Mouse (Mus musculus): ENCODE data around the gene Gm2663. TPM values are rescaled to one million over a fixed set of nuclear protein-coding genes. Genes with fewer than 3 reads are reported as not detected.

Gm2663 gene
- total and polyA plus RNA-seq, 3 experiments, result not detected

DNA sequence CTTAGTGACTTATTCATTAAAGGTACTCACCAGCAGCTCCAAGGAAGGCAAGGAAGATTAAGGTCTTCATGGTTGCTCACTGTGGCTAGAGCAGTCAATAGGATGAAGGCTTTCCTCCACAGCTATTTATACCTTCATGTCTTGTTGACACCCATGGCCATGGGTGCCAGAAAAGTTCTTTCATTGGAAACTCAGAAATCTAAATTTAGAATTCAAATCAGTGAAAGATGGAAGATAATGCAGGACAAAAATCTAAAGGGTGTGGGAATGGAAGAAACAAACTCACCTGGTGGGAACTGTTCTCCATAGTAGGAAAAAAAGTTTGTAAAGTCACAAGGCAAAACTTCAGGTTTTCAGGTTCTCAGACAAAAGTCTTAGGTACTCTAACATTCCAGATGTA lies 36.1 kb upstream of the Gm2663 start, which contains the start of gene 2210010C04Rik:
TSS of gene 2210010C04Rik (minus strand) at position 101 of the 400 bp plus-strand sequence.
- no peak within 1 kb of the TSS for H3K4me3 ChIP-seq (ENCODE audit: low read depth, low read length)
- ATAC-seq (ENCODE audit: extremely low read depth, insufficient number of reproducible peaks, low FRiP score, poor library complexity, severe bottlenecking), result no peak
- H3K27me3 ChIP-seq (ENCODE audit: insufficient read depth, low read length), result no peaks in the 10 kb centered on the region
- H3K4me1 ChIP-seq (ENCODE audit: insufficient read depth, low read depth, low read length), result no peaks in the 10 kb centered on the region
- no peak for DNase-seq (ENCODE audit: low spot score)
- H3K9me3 ChIP-seq (replicated peaks), result no peaks in the 10 kb centered on the region
- H3K36me3 ChIP-seq (replicated peaks), result no peaks in the 10 kb centered on the region
- TF ChIP-seq GATA2 (IDR thresholded peaks at IDR 0.05; ENCODE audit: borderline replicate concordance, low read depth, low read length), result no peak
- no peak for TF ChIP-seq POLR2AphosphoS5 (IDR thresholded peaks at IDR 0.05; ENCODE audit: insufficient replicate concordance, low read depth, low read length)
- no peak for TF ChIP-seq GATA1 (IDR thresholded peaks at IDR 0.05; ENCODE audit: borderline replicate concordance, low read length)
- no peak for TF ChIP-seq CTCF (IDR thresholded peaks at IDR 0.05; ENCODE audit: low read depth, low read length)
- TF ChIP-seq TAL1 (conservative IDR thresholded peaks at IDR 0.05; ENCODE audit: low read depth, low read length), result no peak

DNA sequence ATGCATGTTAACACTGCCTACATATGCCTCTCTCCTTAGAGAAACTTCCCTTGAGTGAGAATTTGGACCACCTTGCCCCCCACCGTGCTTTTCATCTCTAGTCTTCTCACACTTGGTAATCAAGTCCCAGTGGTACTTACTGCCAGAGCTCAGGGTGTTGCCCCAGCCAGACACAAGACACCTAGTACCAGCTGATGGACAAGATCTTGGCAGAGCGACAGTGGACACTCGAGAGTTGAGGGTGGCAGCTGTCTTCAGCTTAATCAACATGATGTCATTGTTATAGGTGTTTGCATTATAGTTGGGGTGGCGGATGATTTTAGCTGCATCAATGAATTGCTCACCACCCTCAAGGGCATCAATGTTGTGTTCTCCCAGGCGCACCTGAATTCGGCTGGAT lies 33.5 kb upstream of the Gm2663 start:
- ATAC-seq (ENCODE audit: extremely low read depth, insufficient number of reproducible peaks, low FRiP score, poor library complexity, severe bottlenecking) (no peak), DNase-seq (ENCODE audit: low spot score) (no peak)
- Histone ChIP-seq H3K9me3 (replicated peaks) (no peaks in the 10 kb centered on the region), H3K27me3 (ENCODE audit: insufficient read depth, low read length) (no peaks in the 10 kb centered on the region), H3K4me1 (ENCODE audit: insufficient read depth, low read depth, low read length) (no peaks in the 10 kb centered on the region), H3K36me3 (replicated peaks) (no peaks in the 10 kb centered on the region), H3K4me3 (ENCODE audit: low read depth, low read length) (no peak overlapping the region)
- TF ChIP-seq GATA2 (IDR thresholded peaks at IDR 0.05; ENCODE audit: borderline replicate concordance, low read depth, low read length) (no peak), POLR2AphosphoS5 (IDR thresholded peaks at IDR 0.05; ENCODE audit: insufficient replicate concordance, low read depth, low read length) (no peak), CTCF (IDR thresholded peaks at IDR 0.05; ENCODE audit: low read depth, low read length) (no peak), TAL1 (conservative IDR thresholded peaks at IDR 0.05; ENCODE audit: low read depth, low read length) (no peak), GATA1 (IDR thresholded peaks at IDR 0.05; ENCODE audit: borderline replicate concordance, low read length) (no peak)

DNA sequence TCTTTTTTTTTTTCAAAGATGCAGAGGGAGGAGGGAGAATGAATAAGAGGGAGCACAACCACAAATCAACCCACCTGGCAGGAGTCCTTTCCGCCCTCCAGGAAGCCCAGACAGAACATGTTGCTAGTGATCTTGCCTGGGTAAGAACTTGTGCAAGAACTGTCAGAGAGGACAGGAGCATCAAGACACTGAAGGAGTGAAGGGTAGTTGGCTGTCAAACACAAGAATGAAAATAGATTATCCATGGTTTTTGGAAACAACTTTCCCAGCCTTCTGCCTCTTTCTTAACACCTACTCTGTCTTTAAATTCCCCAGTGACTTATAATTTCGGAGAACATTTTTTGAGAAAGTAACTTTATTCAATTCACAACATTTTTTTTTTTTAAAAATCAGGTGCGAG lies 33.0 kb upstream of the Gm2663 start:
- no peak for DNase-seq (ENCODE audit: low spot score)
- no peaks in the 10 kb centered on the region for H3K36me3 ChIP-seq (replicated peaks)
- no peaks in the 10 kb centered on the region for H3K4me1 ChIP-seq (ENCODE audit: insufficient read depth, low read depth, low read length)
- TF ChIP-seq GATA2 (IDR thresholded peaks at IDR 0.05; ENCODE audit: borderline replicate concordance, low read depth, low read length), result no peak
- TF ChIP-seq GATA1 (IDR thresholded peaks at IDR 0.05; ENCODE audit: borderline replicate concordance, low read length), result no peak
- no peak for TF ChIP-seq CTCF (IDR thresholded peaks at IDR 0.05; ENCODE audit: low read depth, low read length)
- no peak for TF ChIP-seq POLR2AphosphoS5 (IDR thresholded peaks at IDR 0.05; ENCODE audit: insufficient replicate concordance, low read depth, low read length)
- TF ChIP-seq TAL1 (conservative IDR thresholded peaks at IDR 0.05; ENCODE audit: low read depth, low read length), result no peak
- ATAC-seq (ENCODE audit: extremely low read depth, insufficient number of reproducible peaks, low FRiP score, poor library complexity, severe bottlenecking), result no peak
- H3K27me3 ChIP-seq (ENCODE audit: insufficient read depth, low read length), result no peaks in the 10 kb centered on the region
- H3K4me3 ChIP-seq (ENCODE audit: low read depth, low read length), result no peak overlapping the region
- no peaks in the 10 kb centered on the region for H3K9me3 ChIP-seq (replicated peaks)

DNA sequence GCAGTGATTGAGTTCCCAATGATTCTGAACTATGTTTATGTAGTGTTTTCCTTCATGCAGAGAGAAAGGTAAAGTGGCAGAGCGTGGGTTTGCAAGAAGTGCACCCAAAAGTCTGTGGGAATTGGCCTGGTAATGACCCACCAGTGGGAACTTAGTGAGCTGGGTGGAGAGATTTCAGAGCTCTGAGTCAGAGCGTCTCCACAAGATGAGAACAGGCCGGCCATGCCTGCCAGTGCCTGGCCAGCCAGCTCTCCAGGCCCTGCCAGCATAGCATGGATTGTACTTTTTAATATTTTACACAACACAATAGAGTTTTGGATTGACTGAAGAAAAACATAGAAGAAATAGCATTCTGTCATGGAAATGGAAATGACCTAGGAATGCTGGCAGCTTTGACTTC lies 31.5 kb upstream of the Gm2663 start:
- TF ChIP-seq TAL1 (conservative IDR thresholded peaks at IDR 0.05; ENCODE audit: low read depth, low read length), result no peak
- no peak for TF ChIP-seq GATA1 (IDR thresholded peaks at IDR 0.05; ENCODE audit: borderline replicate concordance, low read length)
- no peak for TF ChIP-seq GATA2 (IDR thresholded peaks at IDR 0.05; ENCODE audit: borderline replicate concordance, low read depth, low read length)
- TF ChIP-seq CTCF (IDR thresholded peaks at IDR 0.05; ENCODE audit: low read depth, low read length), result no peak
- TF ChIP-seq POLR2AphosphoS5 (IDR thresholded peaks at IDR 0.05; ENCODE audit: insufficient replicate concordance, low read depth, low read length), result no peak
- Histone ChIP-seq H3K4me1 (ENCODE audit: insufficient read depth, low read depth, low read length) (no peaks in the 10 kb centered on the region), H3K36me3 (replicated peaks) (no peaks in the 10 kb centered on the region), H3K4me3 (ENCODE audit: low read depth, low read length) (no peak overlapping the region), H3K9me3 (replicated peaks) (no peaks in the 10 kb centered on the region), H3K27me3 (ENCODE audit: insufficient read depth, low read length) (peaks cover 2% of the 10 kb centered on the region; the same call in 1 of the 2 replicates)
- ATAC-seq (ENCODE audit: extremely low read depth, insufficient number of reproducible peaks, low FRiP score, poor library complexity, severe bottlenecking) (no peak), DNase-seq (ENCODE audit: low spot score) (no peak)

DNA sequence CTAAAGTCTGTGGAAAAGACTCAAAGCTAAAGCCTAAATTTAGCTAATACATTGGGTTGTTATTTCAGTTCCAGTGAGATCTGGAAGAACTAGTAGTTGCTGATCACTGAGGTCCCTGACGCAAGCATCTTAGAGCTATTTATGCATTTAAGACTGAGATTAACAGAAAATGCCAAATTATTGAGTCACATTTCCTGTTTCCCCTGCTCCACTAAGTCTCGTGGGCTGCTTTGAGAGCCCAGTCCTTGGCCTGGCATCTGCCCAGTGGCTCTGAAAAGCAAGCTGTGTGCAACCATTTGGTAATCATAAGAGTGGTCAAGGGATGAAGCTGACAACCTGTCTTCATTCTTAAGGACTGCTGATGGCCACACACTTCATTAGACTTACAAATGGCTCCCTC lies 27.8 kb upstream of the Gm2663 start:
- ATAC-seq (ENCODE audit: extremely low read depth, insufficient number of reproducible peaks, low FRiP score, poor library complexity, severe bottlenecking) (no peak), DNase-seq (ENCODE audit: low spot score) (no peak)
- TF ChIP-seq GATA2 (IDR thresholded peaks at IDR 0.05; ENCODE audit: borderline replicate concordance, low read depth, low read length) (no peak), POLR2AphosphoS5 (IDR thresholded peaks at IDR 0.05; ENCODE audit: insufficient replicate concordance, low read depth, low read length) (no peak), GATA1 (IDR thresholded peaks at IDR 0.05; ENCODE audit: borderline replicate concordance, low read length) (no peak)
- Histone ChIP-seq H3K36me3 (replicated peaks) (no peaks in the 10 kb centered on the region), H3K27me3 (ENCODE audit: insufficient read depth, low read length) (peaks cover 2% of the 10 kb centered on the region; the same call in 1 of the 2 replicates), H3K4me1 (ENCODE audit: insufficient read depth, low read depth, low read length) (no peaks in the 10 kb centered on the region), H3K9me3 (replicated peaks) (no peaks in the 10 kb centered on the region), H3K4me3 (ENCODE audit: low read depth, low read length) (no peak overlapping the region)

DNA sequence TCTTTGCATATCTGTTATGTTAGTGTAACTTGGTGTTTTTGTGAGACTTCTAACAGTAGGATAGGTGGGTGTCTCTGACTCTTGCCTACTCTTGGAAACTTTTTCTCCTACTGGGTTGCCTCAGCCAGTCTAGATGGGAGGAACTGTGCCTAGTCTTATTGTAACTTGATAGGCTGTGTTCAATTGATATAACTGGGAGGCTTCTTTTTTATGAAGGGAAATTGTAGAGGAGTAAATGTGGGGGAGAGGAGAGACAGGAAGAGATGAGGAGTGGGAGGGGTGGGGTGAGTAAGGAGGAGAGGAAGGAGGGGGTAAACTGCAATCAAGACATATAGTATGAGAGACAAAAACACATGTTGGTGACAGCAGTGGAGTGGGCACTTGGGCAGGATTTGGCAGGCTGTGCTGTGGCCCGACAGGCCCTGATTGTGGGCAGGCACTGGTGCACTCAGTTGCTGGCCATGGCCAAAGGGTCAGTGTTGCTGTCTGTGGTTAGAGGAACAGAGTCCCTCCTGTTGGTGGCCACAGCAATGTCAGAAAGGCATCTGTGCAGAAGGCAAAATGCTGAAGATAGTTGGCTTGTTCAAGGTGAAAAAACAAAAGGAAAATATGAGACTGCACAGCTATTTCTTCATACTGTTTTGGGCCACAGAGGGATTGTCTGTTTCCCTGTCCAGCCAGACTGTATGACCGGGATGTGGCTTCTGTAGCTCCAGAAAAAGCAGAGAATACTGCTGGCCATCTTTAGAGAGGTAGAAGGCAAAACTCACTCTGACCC lies 26.8 kb upstream of the Gm2663 start:
- Histone ChIP-seq H3K27me3 (ENCODE audit: insufficient read depth, low read length) (peaks cover 2% of the 10 kb centered on the region; the same call in 1 of the 2 replicates), H3K36me3 (replicated peaks) (no peaks in the 10 kb centered on the region), H3K9me3 (replicated peaks) (no peaks in the 10 kb centered on the region), H3K4me1 (ENCODE audit: insufficient read depth, low read depth, low read length) (no peaks in the 10 kb centered on the region), H3K4me3 (ENCODE audit: low read depth, low read length) (no peak overlapping the region)
- TF ChIP-seq CTCF (IDR thresholded peaks at IDR 0.05; ENCODE audit: low read depth, low read length), result no peak
- TF ChIP-seq GATA2 (IDR thresholded peaks at IDR 0.05; ENCODE audit: borderline replicate concordance, low read depth, low read length), result no peak
- TF ChIP-seq TAL1 (conservative IDR thresholded peaks at IDR 0.05; ENCODE audit: low read depth, low read length), result no peak
- no peak for TF ChIP-seq POLR2AphosphoS5 (IDR thresholded peaks at IDR 0.05; ENCODE audit: insufficient replicate concordance, low read depth, low read length)
- TF ChIP-seq GATA1 (IDR thresholded peaks at IDR 0.05; ENCODE audit: borderline replicate concordance, low read length), result no peak
- no peak for DNase-seq (ENCODE audit: low spot score)
- ATAC-seq (ENCODE audit: extremely low read depth, insufficient number of reproducible peaks, low FRiP score, poor library complexity, severe bottlenecking), result no peak

All from G1E (cell line).